ENCODE assay signal across 7 mouse cellular contexts in genomic region chr10:75744017-75744416, GRCm38 (mm10). TPM values are rescaled to one million over a fixed set of nuclear protein-coding genes. Genes with fewer than 3 reads are reported as not detected.
DNase-seq lines count a peak whose midpoint lies in the region; ATAC-seq lines count a peak whose summit lies in the region.

No protein-coding gene starts in this region.

- H3K4me1 ChIP-seq in intestine, embryonic 16.5 days (ENCODE audit: control insufficient read depth, insufficient read depth, low read length): no peaks in the 10 kb centered on the region
- H3K4me1 ChIP-seq in midbrain, embryonic 11.5 days (ENCODE audit: control insufficient read depth, insufficient read depth, low read length): no peaks in the 10 kb centered on the region

- peak; percentile 84 for ATAC-seq in intestine, embryonic 16.5 days
- peak; percentile 83 for ATAC-seq in midbrain, embryonic 11.5 days (ENCODE audit: low FRiP score)

- no peak overlapping the region for H3K9ac ChIP-seq in intestine, embryonic 16.5 days (ENCODE audit: low read depth, low read length)
- H3K9ac ChIP-seq in midbrain, embryonic 11.5 days (ENCODE audit: low read length): no peak overlapping the region

- no peaks in the 10 kb centered on the region for H3K9me3 ChIP-seq in intestine, embryonic 16.5 days (ENCODE audit: control insufficient read depth, low read length)
- no peaks in the 10 kb centered on the region for H3K9me3 ChIP-seq in midbrain, embryonic 11.5 days (ENCODE audit: control insufficient read depth, low read length)

- H3K27ac ChIP-seq in intestine, embryonic 16.5 days (ENCODE audit: low read length): no peak overlapping the region
- H3K27ac ChIP-seq in midbrain, embryonic 11.5 days (ENCODE audit: low read depth, low read length): no peak overlapping the region

- DNase-seq in adrenal gland, adult 8-10 months: peak; percentile 39
- DNase-seq in embryo, embryonic 10 days (ENCODE audit: low spot score): peak; percentile 90
- peak; percentile 87 for DNase-seq in gastrocnemius, postnatal 10 days
- peak; percentile 87 to 93 for DNase-seq in left cerebral cortex, postnatal 25 days (ENCODE audit: low spot score in 2 of 2)
- DNase-seq in midbrain, embryonic 11.5 days (ENCODE audit: low spot score, missing footprints): peak; percentile 98
- DNase-seq in right cerebral cortex, postnatal 4 days: peak; percentile 91

- intact Hi-C loops in left cerebral cortex, postnatal 25 days (cut with DNase I): loop anchor here (1.0 kb wide), 3 partner anchors 88 to 207 kb away; no protein-coding TSS in a partner anchor

- no peak overlapping the region for H3K4me3 ChIP-seq in intestine, embryonic 16.5 days (ENCODE audit: low read length)
- H3K4me3 ChIP-seq in midbrain, embryonic 11.5 days (ENCODE audit: low read depth, low read length): no peak overlapping the region

- H3K4me2 ChIP-seq in intestine, embryonic 16.5 days (ENCODE audit: low read depth, low read length): no peak overlapping the region
- H3K4me2 ChIP-seq in midbrain, embryonic 11.5 days: no peak overlapping the region

- WGBS in intestine, embryonic 16.5 days: 41% methylated on average over 3 of the region's 3 CpGs
- WGBS in midbrain, embryonic 11.5 days: 45% methylated on average over 3 of the region's 3 CpGs

- peaks cover 36% of the 10 kb centered on the region for H3K36me3 ChIP-seq in intestine, embryonic 16.5 days (ENCODE audit: control insufficient read depth, insufficient read depth, low read length)
- peaks cover 29% of the 10 kb centered on the region for H3K36me3 ChIP-seq in midbrain, embryonic 11.5 days (ENCODE audit: control insufficient read depth, insufficient read depth, low read length)

- H3K27me3 ChIP-seq in intestine, embryonic 16.5 days (replicated peaks; ENCODE audit: control insufficient read depth, insufficient read depth, low read length): no peaks in the 10 kb centered on the region
- no peaks in the 10 kb centered on the region for H3K27me3 ChIP-seq in midbrain, embryonic 11.5 days (ENCODE audit: control insufficient read depth, insufficient read depth, low read length)

RNA-seq across cellular contexts. Expression of gene Cabin1, which starts 20.1 kb away (rescaled TPM):
- total RNA-seq in adrenal gland, adult 8-10 months (2022): 10 to 100 TPM; 35.7 to 69.0 (median 43.8) TPM
- total RNA-seq in gastrocnemius, postnatal 10 days (2021): 10 to 100 TPM; 11.7 to 18.7 TPM
- polyA plus RNA-seq in intestine, embryonic 16.5 days (2015; fragmentation: Nextera tagmentation; extraction: Ambion mirVana): 26.4 and 27.1 TPM in 2 replicates
- 10 to 100 TPM; 69.4 to 69.7 TPM for total RNA-seq in left cerebral cortex, postnatal 25 days (2021)
- polyA plus RNA-seq in midbrain, embryonic 11.5 days (2014; fragmentation: Nextera tagmentation; extraction: Ambion mirVana): 28.7 and 31.6 TPM in 2 replicates

RNA-seq across cellular contexts. Expression of gene Ddt, which starts 29.2 kb away (rescaled TPM):
- total RNA-seq in adrenal gland, adult 8-10 months (2022): 100 to 1,000 TPM in 2 of 4 experiments, 10 to 100 TPM in 2; 85.8 to 143 (median 110) TPM
- 10 to 100 TPM; 26.9 to 35.6 TPM for total RNA-seq in gastrocnemius, postnatal 10 days (2021)
- 82.0 and 92.1 TPM in 2 replicates for polyA plus RNA-seq in intestine, embryonic 16.5 days (2015; fragmentation: Nextera tagmentation; extraction: Ambion mirVana)
- 10 to 100 TPM; 36.1 to 43.6 TPM for total RNA-seq in left cerebral cortex, postnatal 25 days (2021)
- polyA plus RNA-seq in midbrain, embryonic 11.5 days (2014; fragmentation: Nextera tagmentation; extraction: Ambion mirVana): 89.8 and 94.7 TPM in 2 replicates

RNA-seq across cellular contexts. Expression of gene Gm20441, which starts 36.7 kb away (rescaled TPM):
- total RNA-seq in adrenal gland, adult 8-10 months (2022): not detected
- total RNA-seq in gastrocnemius, postnatal 10 days (2021): not detected
- not detected in 2 replicates for polyA plus RNA-seq in intestine, embryonic 16.5 days (2015; fragmentation: Nextera tagmentation; extraction: Ambion mirVana)
- total RNA-seq in left cerebral cortex, postnatal 25 days (2021): not detected
- not detected in 2 replicates for polyA plus RNA-seq in midbrain, embryonic 11.5 days (2014; fragmentation: Nextera tagmentation; extraction: Ambion mirVana)

RNA-seq across cellular contexts. Expression of gene Gstt3, which starts 37.2 kb away (rescaled TPM):
- total RNA-seq in adrenal gland, adult 8-10 months (2022): 10 to 100 TPM; 28.7 to 37.8 (median 34.4) TPM
- 1 to 10 TPM; 6.0 to 6.3 TPM for total RNA-seq in gastrocnemius, postnatal 10 days (2021)
- polyA plus RNA-seq in intestine, embryonic 16.5 days (2015; fragmentation: Nextera tagmentation; extraction: Ambion mirVana): 49.1 and 53.1 TPM in 2 replicates
- 1 to 10 TPM; 1.1 to 1.4 TPM for total RNA-seq in left cerebral cortex, postnatal 25 days (2021)
- polyA plus RNA-seq in midbrain, embryonic 11.5 days (2014; fragmentation: Nextera tagmentation; extraction: Ambion mirVana): 1.0 and 1.2 TPM in 2 replicates

RNA-seq across cellular contexts. Expression of gene Gstt1, which starts 54.4 kb away (rescaled TPM):
- 10 to 100 TPM; 49.4 to 80.4 (median 66.3) TPM for total RNA-seq in adrenal gland, adult 8-10 months (2022)
- total RNA-seq in gastrocnemius, postnatal 10 days (2021): 10 to 100 TPM; 12.0 to 12.5 TPM
- 16.4 and 19.2 TPM in 2 replicates for polyA plus RNA-seq in intestine, embryonic 16.5 days (2015; fragmentation: Nextera tagmentation; extraction: Ambion mirVana)
- total RNA-seq in left cerebral cortex, postnatal 25 days (2021): 1 to 10 TPM; 6.2 to 7.0 TPM
- polyA plus RNA-seq in midbrain, embryonic 11.5 days (2014; fragmentation: Nextera tagmentation; extraction: Ambion mirVana): 4.9 and 6.1 TPM in 2 replicates

Comparison
In these comparisons a context has a peak if more than half of its experiments do, and no peak if none do; other contexts are left out.
1. DNase-seq: peak in every context shown above with its lines; median percentile 98 in midbrain, embryonic 11.5 days; 91 in right cerebral cortex, postnatal 4 days; 90 in embryo, embryonic 10 days; 90 in left cerebral cortex, postnatal 25 days; 87 in gastrocnemius, postnatal 10 days; 39 in adrenal gland, adult 8-10 months.